Mouse (Mus musculus) kidney, postnatal 10 days (tissue): ENCODE measurements at regions not wholly inside any gene's neighbourhood (a gene's known extent, or its start where the extent isn't known, plus 50 kb on each side); places are given as distances from the start of the nearest gene placed in this dataset.
A peak's percentile ranks its signal among the peaks of the same experiment; 100 is the strongest.

ENCODE experiments used
- DNase-seq: peaks from one replicate; pipeline ENCODE4 v3.0.0; 2021; ENCODE audit warnings: mixed read lengths

DNA sequence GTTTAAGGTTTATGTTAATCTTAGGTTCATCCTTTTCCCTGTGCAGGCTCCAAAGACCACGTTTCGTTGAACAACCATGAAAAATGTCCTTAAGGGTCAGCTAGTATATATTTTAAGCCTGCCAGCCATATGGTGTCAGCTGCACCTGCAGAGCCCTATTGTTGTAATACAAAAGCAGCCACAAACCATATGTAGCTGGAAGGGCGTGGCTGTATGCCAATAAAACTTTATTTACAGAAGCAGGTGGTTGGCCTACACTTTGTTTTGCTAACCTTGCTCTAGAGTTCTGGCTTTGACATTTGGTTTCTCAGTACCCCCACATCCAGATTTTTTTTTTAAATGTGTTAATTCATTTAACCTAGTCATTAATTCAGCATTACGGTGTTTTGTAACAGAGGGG, 711.1 kb upstream of the Car8 start:
- DNase-seq = no peak

DNA sequence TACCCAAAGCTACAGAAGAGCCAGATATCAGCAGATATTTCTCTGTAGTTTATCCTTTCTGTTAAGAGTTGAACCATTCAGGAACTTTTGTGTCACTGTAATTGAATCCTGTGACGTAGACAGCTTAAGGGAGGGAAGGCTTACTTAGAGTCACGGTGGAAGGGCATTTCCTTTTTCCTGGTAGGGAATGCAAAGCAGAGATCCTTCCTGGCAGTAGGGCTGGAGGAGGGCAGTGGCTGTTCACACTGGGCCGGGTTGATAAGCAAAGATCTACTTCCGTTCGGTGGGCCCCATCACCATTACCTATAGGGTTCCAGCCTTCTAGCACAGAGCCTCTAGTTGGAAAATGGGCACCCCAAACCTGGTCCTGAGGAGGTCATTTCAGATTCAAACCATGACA, 710.7 kb upstream of the Car8 start:
- no peak for DNase-seq

DNA sequence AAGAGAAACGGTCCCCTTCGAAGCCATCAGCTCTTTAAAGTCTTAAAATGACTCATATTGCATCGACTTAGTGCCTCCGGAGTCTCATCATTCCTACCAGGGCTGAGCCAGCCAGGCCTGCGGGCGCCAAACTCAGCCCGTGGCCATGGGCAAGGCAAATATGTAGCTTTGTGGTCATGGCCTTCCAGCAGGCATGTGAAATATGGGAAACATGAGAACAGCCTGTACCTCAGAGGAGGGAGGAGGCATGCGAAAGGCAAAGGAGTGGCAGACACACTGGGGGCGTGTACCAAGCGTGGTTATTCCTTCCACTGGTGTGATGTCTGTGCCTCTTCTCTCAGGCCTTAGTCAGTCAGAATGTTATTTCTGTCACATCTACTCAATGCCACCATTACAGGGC, 706.3 kb upstream of the Car8 start:
- no peak for DNase-seq

DNA sequence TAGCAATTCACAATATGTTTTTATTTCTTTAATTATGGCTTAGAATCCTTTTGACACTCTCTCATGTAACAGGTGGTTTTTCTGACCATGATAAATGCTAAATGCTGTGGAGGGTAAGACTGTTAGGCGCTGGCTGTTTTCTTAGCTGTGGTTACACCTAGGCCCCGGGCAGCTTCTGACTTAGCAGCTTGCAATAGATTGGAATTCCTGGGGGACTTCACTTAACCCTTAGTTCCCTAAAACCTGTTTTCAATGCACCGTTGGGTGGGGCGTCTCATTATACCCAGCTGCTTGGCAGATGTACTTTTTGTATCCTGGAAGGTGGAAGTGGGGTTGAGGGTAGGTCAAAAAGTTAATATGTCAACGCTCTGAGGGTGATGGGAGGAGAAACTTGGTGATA, 704.2 kb upstream of the Car8 start:
- no peak for DNase-seq

DNA sequence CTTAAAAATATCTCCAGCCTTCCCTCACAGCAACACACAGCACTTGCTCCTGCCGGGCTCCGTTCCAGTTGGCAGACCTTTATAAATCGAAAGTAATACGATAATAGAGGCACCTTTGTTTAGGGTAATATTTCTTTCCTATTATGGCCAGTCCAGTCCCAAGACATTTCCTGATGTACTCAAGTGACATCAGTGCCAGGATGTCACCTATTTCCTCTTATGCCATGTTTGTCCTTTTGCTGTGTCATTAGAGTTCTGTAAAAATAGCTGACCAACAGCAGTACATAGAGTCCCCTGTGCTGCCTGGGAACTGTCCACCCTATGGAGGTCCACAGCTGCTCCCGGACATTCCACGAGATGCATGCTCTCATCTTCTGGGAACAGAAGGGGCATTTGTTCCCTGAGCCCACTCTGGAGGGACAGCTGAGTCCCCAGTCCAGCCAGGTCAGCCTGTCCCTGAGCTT, 700.1 kb upstream of the Car8 start:
- DNase-seq = peak; percentile 49

DNA sequence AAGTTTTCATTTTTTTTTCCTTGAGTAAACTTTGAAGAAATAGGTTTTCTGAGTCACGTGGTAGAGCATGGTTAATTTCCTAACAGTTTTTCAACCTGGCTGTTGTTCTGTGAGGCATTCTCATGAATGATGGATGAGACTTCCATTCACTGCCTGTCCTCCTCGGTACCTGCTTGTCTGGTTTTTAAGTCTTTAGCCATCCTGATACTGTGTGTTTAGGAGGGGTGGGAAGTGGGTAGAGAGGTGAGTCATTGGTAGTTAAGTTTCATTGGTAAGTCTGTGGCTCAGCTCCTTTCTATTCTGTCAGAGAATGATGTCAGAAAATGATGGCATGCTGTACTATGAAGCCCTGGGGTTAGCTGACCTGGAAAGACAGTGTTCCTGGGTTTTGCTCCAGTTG, 697.1 kb upstream of the Car8 start:
- no peak for DNase-seq

DNA sequence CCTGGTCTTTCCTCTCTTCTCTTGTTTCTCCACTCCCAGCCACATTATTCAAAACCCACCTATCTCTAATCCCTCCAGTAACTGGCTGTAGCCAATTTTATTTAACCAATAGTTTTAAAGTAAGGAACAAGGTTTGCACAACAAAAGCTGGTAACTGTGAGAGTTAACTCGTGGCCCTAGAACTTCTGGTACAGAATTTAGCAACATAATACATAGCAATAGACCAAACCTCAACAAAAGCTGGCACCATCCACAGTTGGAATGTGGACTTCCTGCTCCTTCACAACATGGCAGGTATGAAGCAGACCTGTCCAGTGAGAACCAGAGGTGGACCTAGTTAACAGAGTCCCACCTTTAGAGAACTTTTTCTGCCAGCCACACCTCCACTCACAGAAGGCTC, 695.7 kb upstream of the Car8 start:
- DNase-seq = no peak

DNA sequence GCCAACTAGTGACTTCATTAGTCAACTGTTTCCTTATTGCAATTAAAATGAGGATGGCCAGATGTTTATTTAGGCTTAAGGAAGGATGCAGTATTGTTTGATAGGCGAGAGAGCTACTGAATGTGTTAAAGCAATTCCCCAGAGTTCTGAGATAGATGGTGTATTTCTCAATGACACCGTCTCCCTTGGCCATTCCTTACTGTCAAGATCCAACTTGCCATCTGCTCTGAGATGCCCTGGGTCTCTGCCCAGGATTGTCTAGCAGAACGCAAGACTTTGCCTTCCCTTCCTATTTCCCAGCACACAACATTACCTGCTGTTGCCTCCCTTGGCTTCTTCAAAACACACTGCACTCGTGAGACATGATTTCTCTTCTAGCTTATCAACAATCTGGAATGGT, 690.5 kb upstream of the Car8 start:
- no peak for DNase-seq

DNA sequence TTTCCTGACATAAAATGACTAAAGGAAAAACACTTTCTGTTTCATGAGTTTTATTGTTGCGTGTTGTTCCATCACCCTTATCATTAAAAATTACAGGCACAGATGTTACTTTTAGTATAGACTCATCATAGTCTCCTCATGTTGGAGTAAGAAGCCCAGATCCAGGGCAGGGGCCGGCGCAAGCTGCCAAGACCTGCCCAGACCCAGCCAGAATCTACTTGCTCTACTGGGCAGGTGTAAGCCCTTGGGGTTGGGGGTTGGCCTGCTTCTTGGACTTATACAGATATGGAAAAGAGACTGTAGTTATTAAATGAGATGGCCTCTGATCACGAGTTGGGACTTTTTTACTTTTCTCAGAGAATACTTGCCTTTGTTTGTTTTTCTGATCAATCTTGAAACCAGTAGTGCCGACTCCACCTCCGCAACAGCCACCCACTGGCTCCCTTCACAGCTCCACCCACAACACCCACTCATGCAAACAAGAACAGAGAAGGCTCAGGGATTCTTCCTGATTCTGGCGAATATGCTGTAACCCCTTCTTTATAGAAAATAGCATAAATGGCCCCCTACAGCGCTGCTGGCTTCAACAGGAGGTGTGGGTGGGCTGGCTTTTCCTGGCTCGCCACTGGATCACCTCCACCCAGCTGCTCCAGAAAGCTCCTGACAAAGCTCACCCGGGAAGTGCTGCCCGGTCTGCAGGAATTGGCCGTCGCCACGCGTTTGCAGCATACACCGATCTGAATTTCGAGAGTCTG, 689.9 kb upstream of the Car8 start:
- DNase-seq = no peak

DNA sequence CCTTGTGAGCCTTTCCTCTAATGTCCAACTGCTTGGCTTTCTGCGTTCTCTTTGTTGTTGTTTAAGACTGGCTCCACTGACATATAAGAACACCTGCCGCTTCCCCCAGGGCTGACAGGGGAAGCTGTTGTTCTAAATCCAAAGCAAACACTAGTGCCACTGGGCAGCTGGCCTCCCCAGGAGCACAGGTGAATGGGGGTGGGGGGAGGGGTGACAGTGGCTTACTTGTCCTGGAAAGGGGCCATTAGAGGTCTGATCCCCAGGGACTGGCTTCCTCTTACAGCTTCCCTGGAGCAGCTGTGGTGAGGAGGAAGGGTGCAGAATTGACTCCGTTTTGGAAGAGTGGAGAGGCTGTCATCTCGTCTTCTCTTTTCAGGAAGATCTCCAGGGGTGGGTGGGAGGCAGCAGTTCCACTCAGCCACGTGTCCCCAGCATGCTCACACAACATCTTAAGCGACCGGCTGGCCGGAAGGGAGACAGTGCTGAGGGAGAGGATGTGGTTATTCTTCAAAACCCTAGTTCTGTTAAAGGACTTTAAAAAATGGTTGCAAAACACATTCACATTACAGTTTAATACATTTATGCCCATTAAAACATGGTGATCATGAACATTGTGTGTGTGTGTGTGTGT, 688.5 kb upstream of the Car8 start:
- DNase-seq = no peak

DNA sequence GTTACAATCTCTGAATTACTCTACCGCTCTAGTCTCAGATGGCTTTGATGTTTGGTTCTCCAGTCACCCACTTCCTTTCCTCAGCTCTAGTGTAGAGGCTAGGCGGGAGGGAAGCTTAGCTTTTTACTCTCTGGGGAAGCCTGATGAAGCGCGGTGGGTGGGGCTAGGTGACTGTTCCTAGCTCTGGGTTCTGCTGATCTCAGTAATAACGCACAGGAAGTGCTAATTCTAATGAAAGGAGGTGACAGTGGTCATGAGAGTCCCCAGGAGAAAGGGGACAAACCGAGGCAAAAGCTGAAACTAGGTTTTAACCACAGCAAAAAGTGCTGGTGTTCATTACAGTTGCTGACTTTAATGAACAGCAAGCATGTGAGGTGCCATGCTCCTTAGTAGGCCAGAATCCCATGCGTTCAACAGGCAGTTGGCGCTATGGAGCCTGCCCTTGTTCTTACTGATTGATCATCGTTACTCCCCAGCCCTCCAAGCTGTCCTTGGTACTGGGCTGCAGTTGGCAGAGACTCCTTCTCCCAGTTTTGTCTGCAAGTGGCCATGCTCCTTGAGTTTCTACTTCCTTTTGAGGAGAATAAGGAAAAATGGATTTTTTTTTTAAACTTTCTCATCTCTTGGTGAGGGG, 687.9 kb upstream of the Car8 start:
- no peak for DNase-seq

DNA sequence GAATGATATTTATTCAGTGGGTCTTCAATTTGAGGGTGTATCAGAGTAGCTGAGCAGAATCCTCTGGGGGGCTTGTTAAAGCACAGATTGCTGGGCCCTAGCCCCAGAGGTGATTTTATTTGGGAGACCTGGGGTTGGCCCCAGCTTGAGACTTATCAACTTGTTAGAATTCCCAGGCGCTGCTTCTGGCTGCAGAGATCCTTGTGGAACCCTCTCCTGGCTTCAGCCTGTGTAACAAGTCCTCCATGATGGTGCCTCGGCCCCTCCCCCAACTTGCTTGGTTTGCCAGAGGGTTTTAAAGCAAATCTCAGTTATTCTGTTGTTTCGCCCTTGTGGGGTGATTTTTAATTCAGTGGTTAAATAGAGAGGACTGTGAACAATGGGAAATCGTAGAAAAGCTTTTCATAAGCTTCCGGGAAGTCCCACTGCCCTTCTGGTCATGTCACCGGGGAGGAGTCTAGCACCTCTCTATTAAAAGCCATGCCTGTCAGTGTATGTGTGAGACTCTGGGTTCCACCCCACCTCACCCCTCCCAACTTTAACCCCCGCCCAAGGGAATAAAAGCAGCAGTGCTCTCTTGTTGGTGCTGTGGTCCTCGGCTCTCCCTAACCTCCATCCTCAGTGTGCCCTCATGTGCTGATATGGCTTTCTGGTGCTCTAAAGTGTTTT, 684.0 kb upstream of the Car8 start:
- DNase-seq = no peak

DNA sequence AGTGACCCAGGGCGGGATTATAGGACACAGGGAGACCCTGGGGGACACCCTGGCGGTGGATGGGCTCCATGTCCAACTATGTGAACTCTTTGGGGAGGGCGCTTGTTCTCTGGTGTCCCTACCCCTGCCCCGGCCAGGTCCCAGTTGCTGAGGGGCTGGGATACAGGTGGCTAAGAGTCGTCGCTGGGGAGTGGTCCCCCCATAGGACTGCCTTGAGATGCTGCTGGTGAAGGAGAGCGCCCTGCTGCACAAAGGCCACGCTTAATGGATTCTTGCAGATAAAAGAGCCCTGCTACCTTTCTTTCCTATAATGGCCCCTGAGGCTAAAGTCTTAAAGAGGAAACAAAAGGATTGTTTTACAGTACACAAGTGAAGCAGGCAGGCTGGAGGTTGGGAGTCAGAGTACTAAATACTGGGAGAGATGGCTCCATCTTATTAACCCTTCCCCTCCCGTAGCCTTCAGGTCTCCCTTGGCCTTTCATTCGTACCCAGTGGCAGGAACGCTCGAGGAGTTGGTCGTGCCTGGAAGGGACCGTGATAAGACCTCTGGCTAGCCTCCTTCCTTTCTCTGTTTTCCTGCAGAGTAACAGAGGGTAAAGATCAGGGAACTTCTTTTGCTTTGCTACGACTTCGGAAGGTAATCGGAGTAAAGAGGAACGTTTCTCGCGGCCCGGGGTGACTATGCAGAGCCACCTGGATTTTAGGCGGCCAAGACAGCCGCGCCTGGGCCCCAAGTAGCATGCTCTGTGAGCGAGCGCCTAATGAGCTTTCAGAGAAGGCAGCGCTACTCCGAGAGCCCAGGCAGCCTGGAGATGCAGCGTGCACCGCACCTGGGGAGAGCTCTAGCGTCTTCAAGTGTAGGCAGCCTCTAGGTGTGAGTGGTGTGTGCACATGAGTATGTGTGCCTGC, 682.9 kb upstream of the Car8 start:
- DNase-seq = no peak

DNA sequence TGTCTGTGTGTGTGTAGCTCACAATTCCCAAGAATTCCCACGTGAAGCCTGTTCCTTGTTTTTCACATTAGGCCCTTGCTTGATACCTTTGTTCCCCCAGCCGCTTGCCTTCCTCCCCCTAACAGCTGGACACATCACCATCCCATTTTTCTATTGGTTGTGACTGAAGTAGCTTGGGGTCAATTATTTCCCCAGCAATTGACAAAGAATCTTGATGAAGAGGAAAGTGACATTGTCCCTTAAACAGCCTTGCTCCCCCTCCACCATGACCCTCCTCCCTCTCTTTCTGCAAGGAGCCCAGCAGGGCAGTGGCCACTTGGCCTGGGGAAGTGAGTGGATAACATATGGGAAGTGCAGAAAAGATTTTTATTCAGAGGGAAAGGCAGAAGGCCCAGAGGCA, 681.5 kb upstream of the Car8 start:
- no peak for DNase-seq

DNA sequence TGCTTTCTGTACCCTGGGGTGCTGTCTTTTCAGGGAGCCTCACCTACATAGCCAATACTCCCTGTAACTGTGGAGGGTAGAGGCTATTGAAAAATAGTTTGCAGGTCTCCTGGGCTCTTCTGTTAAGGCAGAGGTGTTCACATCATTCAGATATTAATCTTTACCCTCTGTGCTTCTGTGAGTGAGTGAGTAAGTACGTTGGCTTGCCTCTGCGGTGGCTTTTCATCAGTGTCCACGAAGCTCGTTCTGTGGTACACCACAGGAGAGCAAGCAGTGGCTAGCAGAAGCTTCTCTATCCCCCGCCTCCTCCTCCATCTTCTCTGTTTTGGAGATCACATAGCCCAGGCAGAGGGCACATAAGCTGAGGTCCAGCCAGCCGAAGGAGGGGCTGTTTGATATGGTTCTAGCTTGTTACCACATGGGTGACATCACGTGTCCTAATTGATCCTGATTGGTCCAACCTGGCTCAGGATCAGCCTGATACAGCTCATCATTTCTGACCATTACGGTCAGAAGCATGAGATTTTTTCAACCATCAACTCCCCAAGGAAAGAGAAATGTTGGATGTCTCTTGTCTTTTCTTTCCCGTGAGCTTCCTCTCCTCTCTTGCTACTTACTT, 680.6 kb upstream of the Car8 start:
- no peak for DNase-seq
